Mouse (Mus musculus): ENCODE measurements around the gene Rbm20.

The Rbm20 gene

DNA sequence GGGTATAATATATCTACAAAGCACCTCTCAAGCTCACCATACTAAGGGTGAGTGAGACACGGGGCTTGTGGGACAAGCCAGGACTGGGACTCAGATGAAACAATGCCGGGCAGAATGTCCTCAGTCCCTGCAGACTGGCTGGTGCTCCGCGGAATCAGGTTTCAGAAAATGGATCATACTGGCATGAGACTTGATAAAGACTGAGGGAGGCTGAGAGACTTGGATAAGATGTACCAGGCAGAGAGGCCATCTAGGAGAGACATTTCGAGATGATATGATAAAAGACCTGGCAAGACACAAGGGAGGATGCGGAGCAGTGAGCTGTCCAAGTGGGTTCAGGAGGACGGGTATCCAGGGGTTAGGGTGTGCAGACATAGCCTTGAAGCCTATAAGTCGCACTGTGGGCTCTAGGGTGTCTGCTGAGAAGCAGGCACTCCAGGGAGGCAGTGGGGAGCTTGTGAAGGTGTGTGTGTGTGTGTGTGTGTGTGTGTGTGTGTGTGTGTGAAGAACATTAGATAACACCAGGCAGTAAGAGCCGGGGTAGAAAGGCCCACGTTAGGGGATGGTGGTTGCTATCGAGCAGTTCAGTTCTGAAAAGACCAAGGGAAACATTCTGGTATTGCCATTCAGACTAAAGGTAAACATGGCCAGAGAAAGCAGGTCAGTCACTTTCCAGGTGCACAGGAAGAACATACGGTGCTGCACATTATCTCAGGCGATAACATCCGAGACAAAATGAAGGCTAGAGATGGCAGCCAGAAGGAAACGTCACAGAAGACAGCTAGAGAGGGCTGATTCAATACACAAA, 225.0 kb downstream of the Rbm20 start:
- CTCF ChIA-PET = interaction anchor here (0.6 to 1.0 kb wide), 4 partner anchors 9 to 59 kb away, joined by 3 to 8 read pairs (median 4); no protein-coding TSS in a partner anchor

DNA sequence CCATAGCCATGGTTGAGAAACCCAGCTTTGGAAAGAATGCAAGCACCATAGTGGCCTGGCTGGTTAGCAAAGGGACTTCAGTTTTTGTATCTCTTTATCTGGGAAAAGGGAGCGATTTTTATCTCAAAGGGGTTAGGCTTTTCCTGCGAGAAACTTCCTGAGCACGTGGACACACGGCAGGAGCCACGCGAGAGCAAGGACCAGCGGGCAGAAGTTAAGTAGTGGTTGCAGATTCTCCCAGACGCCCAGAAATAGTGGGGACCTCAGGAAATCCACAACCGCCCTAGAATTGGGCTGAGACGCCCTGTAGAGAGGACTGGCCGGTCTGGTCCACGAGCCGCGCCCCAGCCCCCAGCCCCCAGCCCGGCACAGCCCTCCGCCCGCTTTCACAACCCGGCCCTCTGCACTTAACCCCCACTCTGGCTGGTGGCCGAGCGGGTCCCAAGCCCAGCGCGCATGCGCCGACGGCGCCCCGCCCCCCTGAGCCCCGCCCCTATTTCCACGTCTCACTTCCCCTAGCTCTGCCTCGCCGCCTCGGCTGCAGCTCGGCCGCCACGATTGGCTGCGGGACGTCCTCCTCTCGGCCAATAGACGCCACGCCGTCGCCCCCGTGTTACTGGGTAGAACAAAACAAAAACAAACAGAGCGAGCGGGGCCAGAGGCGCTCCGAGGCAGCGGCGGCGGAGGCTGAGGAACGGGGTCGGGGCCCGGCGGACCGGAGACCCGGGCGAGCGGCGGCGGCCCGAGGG, 225.8 kb downstream of the Rbm20 start:
- CTCF ChIA-PET = interaction anchor here (0.6 to 0.8 kb wide), 2 partner anchors 11 to 12 kb away, joined by 3 to 8 read pairs; no protein-coding TSS in a partner anchor

DNA sequence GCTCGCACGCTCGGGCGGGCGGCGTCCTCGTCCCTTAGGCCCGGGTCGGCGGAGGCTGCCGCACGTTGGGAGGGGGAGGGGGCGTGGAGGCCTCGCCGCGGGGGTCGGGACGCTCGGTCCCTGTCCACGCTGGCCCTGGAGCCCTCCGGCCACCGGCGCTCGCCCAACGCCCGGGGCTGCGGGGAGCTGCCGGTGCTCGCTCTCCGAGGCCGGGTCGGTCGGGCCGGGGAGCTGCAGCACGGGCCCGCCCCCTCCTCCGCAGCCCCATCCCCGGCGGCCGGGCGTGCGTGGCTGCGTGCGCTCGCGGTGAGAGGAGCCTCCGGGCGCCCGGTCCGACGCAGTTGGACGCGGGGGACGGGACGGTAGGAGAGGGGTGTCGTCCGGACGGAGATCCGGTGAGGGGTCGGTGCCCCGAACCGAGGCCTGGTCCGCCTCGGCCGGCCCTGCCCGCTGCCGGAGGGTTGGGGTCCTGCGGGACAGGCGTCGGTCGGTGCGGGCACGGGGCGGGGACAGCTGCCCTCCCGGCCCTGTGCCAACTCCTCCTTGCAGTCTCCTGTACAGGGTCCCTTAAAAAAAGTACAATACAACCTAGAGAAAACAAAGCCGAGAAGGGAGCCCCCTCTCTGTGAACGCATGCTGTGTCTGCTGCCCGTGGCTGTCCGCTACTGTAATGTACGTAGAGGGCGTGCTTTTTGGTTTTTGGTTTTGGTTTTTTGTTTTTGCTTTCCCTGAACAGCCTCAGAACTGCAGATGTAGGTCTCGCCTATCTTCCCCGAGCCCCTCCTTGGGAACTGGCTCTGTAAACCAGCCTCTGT, 226.6 kb downstream of the Rbm20 start:
- CTCF ChIA-PET = interaction anchor here (1.1 kb wide), 1 partner anchor 25 kb away, joined by 4 read pairs; no protein-coding TSS in a partner anchor

DNA sequence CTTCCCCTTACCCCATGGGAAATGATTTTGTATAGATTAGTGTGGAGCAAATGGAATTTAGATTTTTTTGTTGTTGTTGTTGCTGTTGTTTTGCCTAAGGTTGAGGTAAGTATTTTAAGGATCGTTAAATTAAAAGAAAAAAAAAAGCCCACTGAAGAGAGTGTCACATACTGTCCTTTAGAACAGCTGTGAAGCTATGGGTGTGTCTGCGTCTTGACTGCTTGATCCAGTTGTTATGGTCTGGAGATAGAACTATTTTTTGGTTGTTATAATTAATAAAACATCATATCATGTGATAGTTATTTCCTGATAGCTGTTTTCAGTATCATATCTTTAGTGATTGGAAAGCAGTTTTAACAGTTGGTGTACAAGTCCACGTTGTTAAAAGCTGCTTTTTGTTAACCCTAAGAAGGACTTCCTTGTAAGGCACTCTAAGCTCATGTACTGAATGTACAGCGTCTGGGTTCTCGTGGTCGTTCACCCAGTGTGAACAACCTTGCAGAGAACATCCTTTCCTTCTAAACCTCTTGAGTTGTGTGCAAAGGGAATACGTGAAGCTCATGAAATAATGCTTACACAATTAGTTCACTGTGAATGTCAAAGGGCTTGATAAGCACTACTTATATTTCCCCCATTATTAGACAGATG, 227.9 kb downstream of the Rbm20 start:
- CTCF ChIA-PET = interaction anchor here (0.7 to 1.1 kb wide), 3 partner anchors 8 to 26 kb away, joined by 4 to 6 read pairs (median 4); no protein-coding TSS in a partner anchor

DNA sequence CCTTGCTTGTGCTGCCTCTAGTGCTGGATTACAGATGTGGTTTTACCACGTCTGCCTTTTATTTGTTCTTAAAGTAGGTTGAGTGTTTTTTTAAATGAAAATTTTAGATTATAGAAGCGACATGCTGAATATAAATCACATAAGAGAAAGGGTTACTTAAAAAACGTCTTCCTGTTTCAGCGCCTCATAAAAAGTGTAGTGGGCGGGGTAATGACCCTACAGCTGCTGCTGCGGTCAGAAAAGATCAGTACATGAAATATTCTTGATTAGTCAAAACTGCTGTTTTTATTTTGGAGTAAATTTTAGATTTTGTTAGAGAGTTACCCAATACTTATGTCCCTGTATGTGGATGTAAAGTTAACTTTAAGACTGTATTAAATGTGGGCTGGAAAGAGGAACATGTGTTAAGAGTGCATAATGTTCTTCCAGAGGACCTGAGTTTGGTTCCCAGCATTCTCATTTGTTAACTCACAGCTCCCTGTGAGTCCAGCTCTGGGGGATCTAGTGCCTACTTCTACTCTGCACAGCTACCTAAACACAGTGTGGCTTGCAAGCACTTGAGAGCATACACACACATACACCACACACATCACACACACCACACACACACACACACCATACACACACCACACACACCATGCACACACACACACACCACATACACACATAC, 229.1 kb downstream of the Rbm20 start:
- CTCF ChIA-PET = interaction anchor here (1.0 kb wide), 1 partner anchor 17 kb away, joined by 3 read pairs; no protein-coding TSS in a partner anchor

DNA sequence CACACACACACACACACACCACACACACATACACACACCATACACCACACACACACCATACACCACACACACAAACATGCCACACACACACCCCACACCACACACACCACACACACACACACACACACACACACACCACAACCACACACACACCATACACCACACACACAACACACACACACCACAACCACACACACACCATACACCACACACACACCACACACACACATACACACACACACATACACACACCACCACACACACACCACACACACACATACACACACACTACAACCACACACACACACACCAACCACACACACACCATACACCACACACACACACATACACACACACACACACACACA, 229.6 kb downstream of the Rbm20 start:
- CTCF ChIA-PET = interaction anchor here (1.0 kb wide), 1 partner anchor 17 kb away, joined by 3 read pairs; no protein-coding TSS in a partner anchor

DNA sequence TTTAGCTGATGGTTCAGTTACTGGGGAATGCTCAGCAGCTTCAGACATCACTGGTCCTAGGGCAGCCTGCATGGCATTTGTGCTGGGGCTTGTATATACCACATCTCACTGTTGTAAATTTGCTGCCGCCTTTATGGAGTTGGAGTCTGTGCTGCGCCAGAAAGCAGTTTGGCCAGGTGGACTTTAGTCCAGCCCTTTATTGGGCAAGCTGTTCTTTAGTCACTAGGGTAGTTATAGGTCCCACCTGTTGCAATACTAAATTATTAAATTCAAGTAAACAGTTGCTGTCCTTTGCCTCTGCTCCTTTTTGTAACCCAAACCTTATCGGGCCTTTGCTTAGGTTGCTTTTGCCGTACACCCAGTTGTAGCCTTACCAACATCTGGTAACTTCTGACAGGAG, 237.8 kb downstream of the Rbm20 start:
- CTCF ChIA-PET = no interaction called here
